Mouse (Mus musculus) T-helper 17 cell (primary cell): ENCODE measurements at regions not wholly inside any gene's neighbourhood (a gene's known extent, or its start where the extent isn't known, plus 50 kb on each side); places are given as distances from the start of the nearest gene placed in this dataset.

Source experiments
- in situ Hi-C, 2 experiments: fragments of 300-600 bp; cut with MboI, MseI; formaldehyde crosslinking; loops; 1 replicate in 1 of 2; 2 replicates in 1 of 2; pipeline ENCODE4 v1.15.1; 2025; ENCODE audit warnings: high pct_unique_total_duplicates in 2 of 2

GRCm38 (mm10) chr16:90619565-90620311 lies 107.5 kb downstream of the Mis18a start:
- in situ Hi-C loops: loop anchor here in 1 of 2 experiments (10.0 kb wide), 1 partner anchor 925 kb away; the partner anchor contains the start of gene Ifngr2

GRCm38 (mm10) chr16:90615791-90616190 lies 111.4 kb downstream of the Mis18a start:
- in situ Hi-C loops: no loop called here

- in situ Hi-C loops: no loop called here
Observed at GRCm38 (mm10) chr16:90614137-90614536, 113.1 kb downstream of the Mis18a start.

GRCm38 (mm10) chr16:90610097-90610808 lies 117.0 kb downstream of the Mis18a start:
- in situ Hi-C loops: no loop called here

- in situ Hi-C loops: no loop called here
Observed at GRCm38 (mm10) chr16:90599329-90599870, 127.8 kb downstream of the Mis18a start.

- in situ Hi-C loops: no loop called here
Observed at GRCm38 (mm10) chr16:90598727-90599126, 128.5 kb downstream of the Mis18a start.

- in situ Hi-C loops: no loop called here
Observed at GRCm38 (mm10) chr16:90592721-90593481, 134.3 kb downstream of the Mis18a start.

GRCm38 (mm10) chr16:90585171-90585570 lies 142.0 kb downstream of the Mis18a start:
- in situ Hi-C loops: no loop called here

- in situ Hi-C loops: loop anchor here in 1 of 2 experiments (5.0 kb wide), 1 partner anchor 1103 kb away; no protein-coding TSS in a partner anchor
Observed at GRCm38 (mm10) chr16:90580411-90580810, 146.8 kb downstream of the Mis18a start.

- in situ Hi-C loops: no loop called here
Observed at GRCm38 (mm10) chr16:90571107-90571506, 156.1 kb downstream of the Mis18a start.

GRCm38 (mm10) chr16:90569826-90570225 lies 157.4 kb downstream of the Mis18a start:
- in situ Hi-C loops: no loop called here

GRCm38 (mm10) chr16:90565182-90565581 lies 162.0 kb downstream of the Mis18a start:
- in situ Hi-C loops: no loop called here

- in situ Hi-C loops: no loop called here
Observed at GRCm38 (mm10) chr16:90553120-90553519, 167.3 kb downstream of the Hunk start.

GRCm38 (mm10) chr16:90551041-90551440 lies 165.2 kb downstream of the Hunk start:
- in situ Hi-C loops: no loop called here

- in situ Hi-C loops: no loop called here
Observed at GRCm38 (mm10) chr16:90550058-90550795, 164.4 kb downstream of the Hunk start.
